Mouse (Mus musculus) limb, embryonic 10.5 days (tissue): Measurements from ENCODE around the gene Igf1r. TPM values are rescaled to one million over a fixed set of nuclear protein-coding genes. Genes with fewer than 3 reads are reported as not detected.

Source experiments
- DNase-seq: peaks from one replicate; pipeline ENCODE4 v3.0.0-alpha.2; 2017; ENCODE audit warnings: low spot score
- H3K27ac ChIP-seq: fragments of 300-500 bp; sonication (generic); 2 replicates; pipeline ENCODE4 v1.5.1; 2016; ENCODE audit warnings: mild to moderate bottlenecking
- H3K27me3 ChIP-seq: fragments of 300-500 bp; sonication (generic); 2 replicates; pipeline ENCODE4 v1.6.1; 2016; ENCODE audit warnings: low read depth, mild to moderate bottlenecking; ENCODE audit not compliant: poor library complexity, severe bottlenecking
- H3K36me3 ChIP-seq: fragments of 300-500 bp; sonication (generic); 2 replicates; pipeline ENCODE4 v1.6.1; 2016; ENCODE audit warnings: mild to moderate bottlenecking, moderate library complexity
- H3K4me1 ChIP-seq: fragments of 300-500 bp; sonication (generic); 2 replicates; pipeline ENCODE4 v1.6.1; 2016
- H3K4me3 ChIP-seq: fragments of 300-500 bp; sonication (generic); 2 replicates; pipeline ENCODE4 v1.5.1; 2016; ENCODE audit warnings: mild to moderate bottlenecking, moderate library complexity
- H3K9me3 ChIP-seq: fragments of 300-500 bp; sonication (generic); replicated peaks from 2 replicates; pipeline ENCODE4 v1.6.1; 2016; ENCODE audit warnings: mild to moderate bottlenecking
- WGBS: fragments of 180-500 bp; shearing (Covaris S2); methylation state at CpG from one replicate; pipeline ENCODE4 v1.1.7; 2016; 5-methylcytosine and 5-hydroxymethylcytosine counted together
- polyA plus RNA-seq: library from polyadenylated mRNA; unstranded; fragments of >200 nt; fragmentation: Nextera tagmentation; extraction: Ambion mirVana; gene quantifications from 2 replicates; pipeline ENCODE4 v1.2.1, GENCODE M21; 2016

Gene Igf1r
- polyA plus RNA-seq, 1 experiment from 2014 or later, result 27.9 TPM

DNA sequence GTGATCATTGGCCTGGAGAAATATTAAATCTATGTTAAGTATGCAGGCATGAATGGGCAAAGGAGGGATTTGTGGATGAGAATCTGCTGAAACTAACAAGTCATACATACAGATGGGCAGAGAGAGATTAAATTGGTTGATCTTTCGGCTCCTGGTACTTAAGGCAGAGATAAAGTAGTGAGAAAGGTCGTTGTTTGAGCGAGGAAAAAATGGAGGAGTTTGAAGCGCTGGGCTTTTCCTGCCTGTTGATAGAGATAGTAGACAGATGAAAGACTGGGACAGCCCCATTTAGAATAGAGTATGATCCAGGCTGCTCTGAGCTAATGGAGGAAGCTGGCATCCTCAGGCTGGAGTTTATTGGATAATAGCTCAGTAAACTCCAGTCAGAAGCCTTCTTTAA, 65.4 kb downstream of the Igf1r start:
- Histone ChIP-seq H3K36me3 (peaks cover 68% of the 10 kb centered on the region), H3K9me3 (0 out of 2 replicates have a peak, but pooled peaks cover 4% of the 10 kb centered on the region), H3K27ac (no peak overlapping the region), H3K27me3 (no peaks in the 10 kb centered on the region), H3K4me1 (peaks cover 13% of the 10 kb centered on the region), H3K4me3 (no peak overlapping the region)
- WGBS, result 76% methylated on average over 4 of the region's 4 CpGs
- DNase-seq, result no peak

- Histone ChIP-seq H3K4me1 (peaks cover 22% of the 10 kb centered on the region), H3K27ac (no peak overlapping the region), H3K4me3 (no peak overlapping the region), H3K27me3 (no peaks in the 10 kb centered on the region), H3K9me3 (0 out of 2 replicates have a peak, but pooled peaks cover 4% of the 10 kb centered on the region), H3K36me3 (peaks cover 53% of the 10 kb centered on the region)
- WGBS, result 88% methylated on average over 2 of the region's 2 CpGs
- DNase-seq, result no peak
Observed at GRCm38 (mm10) chr7:68020556-68020955, 67.9 kb downstream of the Igf1r start.

DNA sequence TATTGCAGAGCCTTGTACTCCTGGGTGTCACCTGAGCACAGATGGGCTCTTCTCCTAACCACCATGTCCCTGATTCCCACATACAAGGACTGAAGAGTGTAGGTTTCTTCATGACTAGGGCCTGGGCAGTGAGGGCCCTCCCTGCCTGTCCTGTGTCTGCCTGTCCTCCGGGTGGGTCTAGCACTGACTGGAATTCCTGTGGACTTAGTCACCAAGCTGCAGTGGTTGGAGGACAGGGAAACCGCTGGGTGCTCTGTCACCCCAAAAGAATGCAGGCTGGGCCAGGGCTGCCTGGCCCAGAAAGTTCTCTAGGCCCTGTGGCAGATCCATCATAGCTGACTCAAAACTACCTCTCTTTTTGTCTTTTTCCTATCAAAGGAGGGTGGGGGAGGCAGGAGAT, 69.1 kb downstream of the Igf1r start:
- no peak for DNase-seq
- H3K4me3 ChIP-seq, result no peak overlapping the region
- no peaks in the 10 kb centered on the region for H3K27me3 ChIP-seq
- H3K27ac ChIP-seq, result no peak overlapping the region
- H3K9me3 ChIP-seq, result no peaks in the 10 kb centered on the region
- H3K36me3 ChIP-seq, result peaks cover 45% of the 10 kb centered on the region
- peaks cover 30% of the 10 kb centered on the region for H3K4me1 ChIP-seq
- 73% methylated on average over 2 of the region's 2 CpGs for WGBS

- DNase-seq, result no peak
- no peak overlapping the region for H3K27ac ChIP-seq
- peaks cover 27% of the 10 kb centered on the region for H3K4me1 ChIP-seq
- no peaks in the 10 kb centered on the region for H3K9me3 ChIP-seq
- H3K36me3 ChIP-seq, result peaks cover 48% of the 10 kb centered on the region
- 83% methylated on average over 6 of the region's 6 CpGs for WGBS
- H3K27me3 ChIP-seq, result no peaks in the 10 kb centered on the region
- no peak overlapping the region for H3K4me3 ChIP-seq
Observed at GRCm38 (mm10) chr7:68022188-68022587, 69.6 kb downstream of the Igf1r start.

- Histone ChIP-seq H3K9me3 (no peaks in the 10 kb centered on the region), H3K4me1 (peaks cover 32% of the 10 kb centered on the region), H3K27me3 (no peaks in the 10 kb centered on the region), H3K4me3 (no peak overlapping the region), H3K27ac (no peak overlapping the region), H3K36me3 (peaks cover 48% of the 10 kb centered on the region)
- 86% methylated on average over 4 of the region's 4 CpGs for WGBS
- no peak for DNase-seq
Observed at GRCm38 (mm10) chr7:68023882-68024281, 71.3 kb downstream of the Igf1r start.

GRCm38 (mm10) chr7:68024625-68025024, 72.0 kb downstream of the Igf1r start:
- no peak overlapping the region for H3K4me3 ChIP-seq
- H3K9me3 ChIP-seq, result no peaks in the 10 kb centered on the region
- peaks cover 39% of the 10 kb centered on the region for H3K4me1 ChIP-seq
- 89% methylated on average over 4 of the region's 4 CpGs for WGBS
- H3K36me3 ChIP-seq, result peaks cover 41% of the 10 kb centered on the region
- DNase-seq, result no peak
- H3K27ac ChIP-seq, result no peak overlapping the region
- H3K27me3 ChIP-seq, result no peaks in the 10 kb centered on the region

GRCm38 (mm10) chr7:68025396-68025795, 72.8 kb downstream of the Igf1r start:
- Histone ChIP-seq H3K4me3 (no peak overlapping the region), H3K36me3 (peaks cover 34% of the 10 kb centered on the region), H3K27me3 (no peaks in the 10 kb centered on the region), H3K27ac (no peak overlapping the region), H3K9me3 (no peaks in the 10 kb centered on the region), H3K4me1 (peaks cover 47% of the 10 kb centered on the region)
- DNase-seq, result no peak
- WGBS, result 65% methylated on average over 3 of the region's 3 CpGs

DNA sequence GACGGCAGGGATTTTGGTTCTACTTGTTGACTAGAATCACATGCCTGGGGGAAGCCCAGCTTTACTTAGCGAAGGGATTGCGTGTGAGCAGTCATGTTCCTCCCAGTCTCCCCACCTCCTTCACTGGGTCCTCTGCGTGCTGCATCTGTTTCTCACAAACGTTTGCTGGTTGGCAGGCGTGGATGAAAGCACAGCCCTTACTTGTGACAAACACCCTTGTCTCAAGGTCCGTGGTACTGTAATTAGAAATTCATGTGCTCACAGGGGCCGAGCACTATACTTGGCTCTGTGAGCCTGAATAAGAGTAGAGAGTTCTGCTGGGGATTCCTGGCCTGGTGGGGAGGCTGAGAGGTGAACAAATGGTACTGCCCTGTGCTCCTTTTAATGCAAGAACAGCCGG, 73.4 kb downstream of the Igf1r start:
- Histone ChIP-seq H3K27me3 (no peaks in the 10 kb centered on the region), H3K9me3 (no peaks in the 10 kb centered on the region), H3K36me3 (peaks cover 29% of the 10 kb centered on the region), H3K4me1 (peaks cover 54% of the 10 kb centered on the region), H3K27ac (no peak overlapping the region), H3K4me3 (no peak overlapping the region)
- no peak for DNase-seq
- 58% methylated on average over 9 of the region's 9 CpGs for WGBS

- WGBS, result 83% methylated on average over 4 of the region's 4 CpGs
- peaks cover 50% of the 10 kb centered on the region for H3K4me1 ChIP-seq
- H3K36me3 ChIP-seq, result peaks cover 21% of the 10 kb centered on the region
- H3K4me3 ChIP-seq, result no peak overlapping the region
- H3K27me3 ChIP-seq, result no peaks in the 10 kb centered on the region
- no peaks in the 10 kb centered on the region for H3K9me3 ChIP-seq
- DNase-seq, result no peak
- H3K27ac ChIP-seq, result no peak overlapping the region
Observed at GRCm38 (mm10) chr7:68028167-68028566, 75.5 kb downstream of the Igf1r start.

DNA sequence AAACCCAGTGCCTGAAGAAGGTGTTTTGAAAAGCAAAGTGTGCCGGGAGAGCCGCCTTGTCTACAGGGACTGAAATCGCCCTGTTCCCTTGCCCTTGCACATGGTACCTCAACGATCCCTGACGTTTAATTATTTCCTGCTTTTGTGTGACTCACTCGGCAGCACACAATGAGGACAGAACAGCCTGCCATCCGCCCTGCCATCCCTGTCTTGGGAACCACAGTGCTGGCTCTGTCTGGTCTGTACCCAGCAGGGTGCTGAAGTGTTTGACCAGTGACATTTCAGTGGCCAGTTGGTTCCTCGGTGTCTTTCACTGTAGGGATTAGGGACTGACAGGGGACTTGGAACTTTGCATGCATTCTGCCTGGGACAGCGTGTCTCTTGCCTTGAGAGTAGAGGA, 78.2 kb downstream of the Igf1r start:
- Histone ChIP-seq H3K9me3 (no peaks in the 10 kb centered on the region), H3K4me1 (peaks cover 42% of the 10 kb centered on the region), H3K4me3 (no peak overlapping the region), H3K27ac (peak overlapping the region; percentile 7; the same call in 1 of the 2 replicates), H3K27me3 (no peaks in the 10 kb centered on the region), H3K36me3 (peaks cover 11% of the 10 kb centered on the region; the same call in 1 of the 2 replicates)
- DNase-seq, result no peak
- WGBS, result 63% methylated on average over 9 of the region's 9 CpGs

DNA sequence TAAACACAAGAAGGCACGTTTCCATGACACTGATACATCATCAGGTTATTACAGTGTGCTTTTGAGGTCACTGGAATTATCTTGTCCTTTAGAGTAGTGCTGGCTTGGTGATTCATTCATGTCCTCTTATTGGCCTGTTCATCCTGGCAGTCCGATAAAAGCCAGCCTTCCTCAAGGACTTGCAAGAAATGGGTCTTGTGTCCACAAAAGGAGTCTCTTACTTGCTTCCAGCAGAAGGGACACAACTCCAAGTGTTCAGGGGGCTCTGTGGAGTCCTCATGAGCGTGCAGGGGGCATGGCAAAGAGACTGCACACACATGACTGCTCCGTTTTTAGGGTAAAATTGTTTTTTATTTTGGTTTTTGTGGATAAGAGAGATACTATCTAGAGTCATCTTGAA, 83.9 kb downstream of the Igf1r start:
- Histone ChIP-seq H3K4me3 (no peak overlapping the region), H3K9me3 (no peaks in the 10 kb centered on the region), H3K27me3 (no peaks in the 10 kb centered on the region), H3K27ac (no peak overlapping the region), H3K4me1 (peaks cover 18% of the 10 kb centered on the region), H3K36me3 (0 out of 2 replicates have a peak, but pooled peaks cover 5% of the 10 kb centered on the region)
- no peak for DNase-seq
- 87% methylated on average over 4 of the region's 4 CpGs for WGBS

- H3K4me1 ChIP-seq, result peaks cover 18% of the 10 kb centered on the region
- no peaks in the 10 kb centered on the region for H3K9me3 ChIP-seq
- no peak for DNase-seq
- no peak overlapping the region for H3K4me3 ChIP-seq
- no peaks in the 10 kb centered on the region for H3K27me3 ChIP-seq
- WGBS, result 64% methylated on average over 8 of the region's 8 CpGs
- H3K27ac ChIP-seq, result no peak overlapping the region
- 0 out of 2 replicates have a peak, but pooled peaks cover 8% of the 10 kb centered on the region for H3K36me3 ChIP-seq
Observed at GRCm38 (mm10) chr7:68038846-68039245, 86.2 kb downstream of the Igf1r start.

GRCm38 (mm10) chr7:68039550-68039949, 86.9 kb downstream of the Igf1r start:
- Histone ChIP-seq H3K27me3 (no peaks in the 10 kb centered on the region), H3K4me3 (no peak overlapping the region), H3K9me3 (no peaks in the 10 kb centered on the region), H3K27ac (no peak overlapping the region), H3K4me1 (peaks cover 14% of the 10 kb centered on the region), H3K36me3 (0 out of 2 replicates have a peak, but pooled peaks cover 8% of the 10 kb centered on the region)
- DNase-seq, result no peak
- WGBS, result 84% methylated on average over 2 of the region's 2 CpGs

- H3K9me3 ChIP-seq, result no peaks in the 10 kb centered on the region
- H3K27ac ChIP-seq, result no peak overlapping the region
- no peak for DNase-seq
- 0 out of 2 replicates have a peak, but pooled peaks cover 5% of the 10 kb centered on the region for H3K36me3 ChIP-seq
- H3K4me3 ChIP-seq, result no peak overlapping the region
- H3K4me1 ChIP-seq, result peaks cover 11% of the 10 kb centered on the region
- H3K27me3 ChIP-seq, result no peaks in the 10 kb centered on the region
- WGBS, result 88% methylated on average over 4 of the region's 4 CpGs
Observed at GRCm38 (mm10) chr7:68044621-68045020, 92.0 kb downstream of the Igf1r start.
